Mouse (Mus musculus): ENCODE data around the gene Rplp0.

DNA sequence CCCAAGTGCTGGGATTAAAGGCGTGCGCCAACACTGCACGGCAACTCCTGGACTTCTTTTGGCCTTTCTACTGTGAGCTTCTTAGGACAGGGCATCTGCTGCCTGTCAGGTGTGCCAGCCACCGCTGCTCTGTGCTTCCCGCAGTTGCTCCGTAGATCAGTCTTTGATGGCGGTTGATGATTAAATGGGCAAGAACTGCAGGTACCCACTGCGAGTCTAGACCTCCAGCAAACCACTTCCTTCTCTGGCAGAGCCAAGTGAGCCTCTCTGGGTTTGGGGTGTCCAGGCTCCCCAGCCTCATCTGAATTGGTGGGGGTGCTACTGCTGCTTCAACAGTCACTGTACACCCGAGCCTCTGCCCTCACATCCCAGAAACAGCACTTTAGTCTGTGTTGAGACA is 41.8 kb upstream of the Rplp0 start:
- no peak for TF ChIP-seq POLR2A (IDR thresholded peaks at IDR 0.05; ENCODE audit: insufficient read length, low read depth)
- TF ChIP-seq MAX (IDR thresholded peaks at IDR 0.05; ENCODE audit: low read depth): no peak
- TF ChIP-seq TCF12 (IDR thresholded peaks at IDR 0.05; ENCODE audit: insufficient read depth, poor library complexity, severe bottlenecking): no peak
- no peak for TF ChIP-seq MYOD1 (IDR thresholded peaks at IDR 0.05; ENCODE audit: control insufficient read depth in 1 of 3, insufficient read length in 2 of 3, low read depth in 2 of 3)
- TF ChIP-seq POLR2AphosphoS2 (IDR thresholded peaks at IDR 0.05; ENCODE audit: insufficient read length, low read depth): no peak
- no peak for TF ChIP-seq CEBPB (IDR thresholded peaks at IDR 0.05; ENCODE audit: insufficient read depth, poor library complexity, severe bottlenecking)
- no peak for TF ChIP-seq SRF (IDR thresholded peaks at IDR 0.05; ENCODE audit: control insufficient read depth, insufficient read length, low read depth)
- no peak for TF ChIP-seq E2F4 (IDR thresholded peaks at IDR 0.05; ENCODE audit: insufficient read depth)
